Mouse (Mus musculus) MEL (cell line): ENCODE data around the gene Trp53i13.

Source experiments
- CTCF ChIP-seq, 3 experiments: IDR thresholded peaks in 2 of 3; conservative IDR thresholded peaks in 1 of 3; 2 replicates each; pipeline ENCODE4 v1.5.1; 2011 to 2012; ENCODE audit warnings: low read length in 3 of 3, low read depth in 2 of 3, mild to moderate bottlenecking in 2 of 3, improper control_type of control experiment in 1 of 3, inconsistent platforms in 1 of 3, mixed read lengths in 1 of 3, moderate library complexity in 1 of 3; ENCODE audit not compliant: control insufficient read depth in 1 of 3, insufficient read depth in 1 of 3, poor library complexity in 1 of 3, severe bottlenecking in 1 of 3
- ELF1 ChIP-seq: IDR thresholded peaks from 2 replicates; pipeline ENCODE4 v1.6.1; 2014; ENCODE audit warnings: low read depth, mild to moderate bottlenecking, inconsistent platforms, low read length, improper control_type of control experiment, moderate library complexity
- MAFK ChIP-seq: IDR thresholded peaks from 2 replicates; pipeline ENCODE4 v1.6.1; 2011; ENCODE audit warnings: low read depth, mild to moderate bottlenecking, low read length, improper control_type of control experiment, borderline replicate concordance
- MEF2A ChIP-seq: IDR thresholded peaks from 2 replicates; pipeline ENCODE4 v1.6.1; 2014; ENCODE audit warnings: low read depth, mild to moderate bottlenecking, inconsistent platforms, low read length, improper control_type of control experiment; ENCODE audit not compliant: poor library complexity, insufficient replicate concordance, severe bottlenecking; ENCODE audit errors: extremely low read depth
- POLR2A ChIP-seq, 2 experiments: IDR thresholded peaks; 2 replicates each; pipeline ENCODE4 v1.6.1; 2011 to 2012; ENCODE audit warnings: low read length in 2 of 2, mild to moderate bottlenecking in 2 of 2, control low read depth in 1 of 2, improper control_type of control experiment in 1 of 2, low read depth in 1 of 2, moderate library complexity in 1 of 2; ENCODE audit not compliant: control insufficient read depth in 1 of 2, insufficient read depth in 1 of 2, poor library complexity in 1 of 2
- POLR2AphosphoS5 ChIP-seq: IDR thresholded peaks from 2 replicates; pipeline ENCODE4 v1.6.1; 2012; ENCODE audit warnings: low read depth, borderline replicate concordance, mild to moderate bottlenecking, inconsistent platforms, low read length, moderate library complexity, mixed read lengths
- ZC3H11A ChIP-seq: IDR thresholded peaks from 2 replicates; pipeline ENCODE4 v1.6.1; 2012; ENCODE audit warnings: low read depth, mild to moderate bottlenecking, inconsistent platforms, low read length, improper control_type of control experiment

DNA sequence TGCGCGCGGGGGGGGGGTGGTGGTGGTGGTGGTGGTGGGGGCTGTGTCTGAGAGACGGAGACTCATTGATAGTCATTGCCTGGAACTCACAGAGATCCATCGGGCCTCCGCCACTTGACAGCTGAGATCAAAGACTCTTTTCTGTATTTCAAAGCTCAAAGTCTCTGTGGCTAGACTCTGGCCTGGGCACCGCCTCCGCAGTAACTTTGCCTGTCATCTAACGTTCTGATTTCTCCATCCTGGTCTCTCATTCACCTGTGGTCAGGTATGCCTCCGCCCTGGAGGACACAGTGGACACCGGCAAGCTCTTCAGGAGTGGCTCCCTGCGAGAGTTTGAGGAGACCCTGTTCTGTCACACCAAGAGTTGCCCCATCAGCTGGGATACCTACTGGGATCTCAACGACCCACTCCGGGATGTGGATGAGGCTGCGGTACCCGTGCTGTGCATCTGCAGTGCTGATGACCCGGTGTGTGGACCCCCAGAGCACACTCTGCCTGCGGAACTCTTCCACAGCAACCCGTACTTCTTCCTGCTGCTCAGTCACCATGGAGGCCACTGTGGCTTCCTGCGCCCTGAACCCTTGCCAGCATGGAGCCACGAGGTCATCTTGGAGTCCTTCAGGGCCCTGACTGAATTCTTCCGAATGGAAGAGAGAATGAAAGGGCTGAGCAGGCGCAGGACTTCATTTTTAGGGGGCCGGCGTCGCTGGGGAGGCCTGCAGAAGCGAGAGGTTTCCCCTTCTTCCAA, 2.4 kb upstream of the Trp53i13 start:
- no peak for TF ChIP-seq ZC3H11A
- TF ChIP-seq CTCF (IDR thresholded peaks at IDR 0.05 in 2 of 3, conservative IDR thresholded peaks at IDR 0.05 in 1 of 3; ENCODE audit: control insufficient read depth in 1 of 3, insufficient read depth in 1 of 3, low read depth in 2 of 3, low read length in 3 of 3, poor library complexity in 1 of 3, severe bottlenecking in 1 of 3) = no peak
- TF ChIP-seq POLR2A (IDR thresholded peaks at IDR 0.05; ENCODE audit: control insufficient read depth in 1 of 2, insufficient read depth in 1 of 2, low read depth in 1 of 2, low read length in 2 of 2, poor library complexity in 1 of 2) = no peak
- no peak for TF ChIP-seq MAFK
- TF ChIP-seq ELF1 = no peak
- TF ChIP-seq POLR2AphosphoS5 = no peak
- no peak for TF ChIP-seq MEF2A
